Mouse (Mus musculus) cortical plate, adult 2 months (tissue): ENCODE data around the gene Gm14434.
"Not testable (repeated sequence)": the region's sequence is repeated elsewhere in the genome, so short reads cannot be mapped to it uniquely, and the experiment has no call there.

Experiments
- CTCF ChIP-seq: fragments of 200-500 bp; IDR thresholded peaks from 2 replicates; pipeline ENCODE4 v1.5.1; 2011; ENCODE audit warnings: mild to moderate bottlenecking, control low read depth, low read length; ENCODE audit not compliant: insufficient read depth; ENCODE audit errors: extremely low read depth
- POLR2A ChIP-seq: fragments of 200-500 bp; IDR thresholded peaks from 2 replicates; pipeline ENCODE4 v1.6.1; 2011; ENCODE audit warnings: mild to moderate bottlenecking, low read length, control low read depth; ENCODE audit not compliant: insufficient read depth; ENCODE audit errors: extremely low read depth

GRCm38 (mm10) chr2:176423294-176423693, 63.3 kb downstream of the Gm14434 start, which contains the start of gene Gm14435:
- TF ChIP-seq POLR2A, CTCF: not testable (repeated sequence)
